Mouse (Mus musculus) MEL (cell line): Measurements from ENCODE around the gene Slc26a10. TPM values are rescaled to one million over a fixed set of nuclear protein-coding genes. Genes with fewer than 3 reads are reported as not detected.

Source experiments
- DNase-seq: peaks from one replicate; pipeline ENCODE4 v3.0.0; 2011; ENCODE audit warnings: low read depth, low spot score
- H3K27ac ChIP-seq: 2 replicates; pipeline ENCODE4 v1.5.1; 2012; ENCODE audit warnings: low read depth, mild to moderate bottlenecking, control low read depth, low read length, moderate library complexity; ENCODE audit not compliant: control insufficient read depth
- H3K27me3 ChIP-seq, 2 experiments: fragments of 150-350 bp in 1 of 2; sonication (generic) in 1 of 2; 2 replicates each; pipeline ENCODE4 v1.6.1; 2012; ENCODE audit warnings: low read length in 2 of 2, mild to moderate bottlenecking in 2 of 2, improper control_type of control experiment in 1 of 2, moderate library complexity in 1 of 2; ENCODE audit not compliant: insufficient read depth in 2 of 2, control insufficient read depth in 1 of 2
- H3K36me3 ChIP-seq, 2 experiments: 2 replicates each; pipeline ENCODE4 v1.6.1; 2012 to 2014; ENCODE audit warnings: low read length in 2 of 2, improper control_type of control experiment in 1 of 2, inconsistent platforms in 1 of 2, mild to moderate bottlenecking in 1 of 2; ENCODE audit not compliant: insufficient read depth in 2 of 2, control insufficient read depth in 1 of 2
- H3K4me1 ChIP-seq, 2 experiments: fragments of 150-350 bp in 1 of 2; sonication (generic) in 1 of 2; 2 replicates each; pipeline ENCODE4 v1.6.1; 2012; ENCODE audit warnings: low read length in 2 of 2, improper control_type of control experiment in 1 of 2, mild to moderate bottlenecking in 1 of 2; ENCODE audit not compliant: insufficient read depth in 2 of 2, control insufficient read depth in 1 of 2
- H3K4me3 ChIP-seq, 2 experiments: fragments of 150-350 bp in 1 of 2; sonication (generic) in 1 of 2; 2 replicates each; pipeline ENCODE4 v1.5.1; 2012; ENCODE audit warnings: low read depth in 2 of 2, low read length in 2 of 2, mild to moderate bottlenecking in 2 of 2, moderate library complexity in 2 of 2, control low read depth in 1 of 2, improper control_type of control experiment in 1 of 2; ENCODE audit not compliant: control insufficient read depth in 1 of 2, insufficient read depth in 1 of 2
- H3K79me2 ChIP-seq: 2 replicates; pipeline ENCODE4 v1.6.1; 2012; ENCODE audit warnings: mild to moderate bottlenecking, low read length, moderate library complexity; ENCODE audit not compliant: control insufficient read depth, poor library complexity, insufficient read depth
- H3K9ac ChIP-seq: 2 replicates; pipeline ENCODE4 v1.6.1; 2012; ENCODE audit warnings: low read depth, mild to moderate bottlenecking, control low read depth, low read length, moderate library complexity; ENCODE audit not compliant: control insufficient read depth, poor library complexity, severe bottlenecking
- H3K9me3 ChIP-seq: fragments of 150-350 bp; sonication (generic); replicated peaks from 2 replicates; pipeline ENCODE4 v1.6.1; 2012; ENCODE audit warnings: mild to moderate bottlenecking, low read length, improper control_type of control experiment, moderate library complexity; ENCODE audit not compliant: insufficient read depth
- BHLHE40 ChIP-seq: IDR thresholded peaks from 2 replicates; pipeline ENCODE4 v1.6.1; 2012; ENCODE audit warnings: low read depth, mild to moderate bottlenecking, inconsistent platforms, low read length, improper control_type of control experiment, borderline replicate concordance
- CHD2 ChIP-seq: IDR thresholded peaks from 2 replicates; pipeline ENCODE4 v1.6.1; 2011; ENCODE audit warnings: low read length, improper control_type of control experiment
- ELF1 ChIP-seq: IDR thresholded peaks from 2 replicates; pipeline ENCODE4 v1.6.1; 2014; ENCODE audit warnings: low read depth, mild to moderate bottlenecking, inconsistent platforms, low read length, improper control_type of control experiment, moderate library complexity
- EP300 ChIP-seq, 2 experiments: IDR thresholded peaks; 2 replicates each; pipeline ENCODE4 v1.6.1; 2011; ENCODE audit warnings: improper control_type of control experiment in 2 of 2, low read length in 2 of 2, low read depth in 1 of 2, mild to moderate bottlenecking in 1 of 2
- ETS1 ChIP-seq: IDR thresholded peaks from 2 replicates; pipeline ENCODE4 v1.6.1; 2012; ENCODE audit warnings: low read depth, mild to moderate bottlenecking, inconsistent platforms, low read length, improper control_type of control experiment, moderate library complexity
- GATA1 ChIP-seq: IDR thresholded peaks from 2 replicates; pipeline ENCODE4 v1.6.1; 2011; ENCODE audit warnings: low read depth, low read length, improper control_type of control experiment
- HCFC1 ChIP-seq: IDR thresholded peaks from 2 replicates; pipeline ENCODE4 v1.6.1; 2012; ENCODE audit warnings: low read depth, mild to moderate bottlenecking, inconsistent platforms, low read length, improper control_type of control experiment, moderate library complexity
- JUND ChIP-seq: IDR thresholded peaks from 2 replicates; pipeline ENCODE4 v1.6.1; 2011; ENCODE audit warnings: low read depth, mild to moderate bottlenecking, improper control_type of control experiment, low read length
- MAFK ChIP-seq: IDR thresholded peaks from 2 replicates; pipeline ENCODE4 v1.6.1; 2011; ENCODE audit warnings: low read depth, mild to moderate bottlenecking, low read length, improper control_type of control experiment, borderline replicate concordance
- MXI1 ChIP-seq: IDR thresholded peaks from 2 replicates; pipeline ENCODE4 v1.6.1; 2011; ENCODE audit warnings: mild to moderate bottlenecking, low read depth, low read length, improper control_type of control experiment
- MYB ChIP-seq: IDR thresholded peaks from 2 replicates; pipeline ENCODE4 v1.6.1; 2011; ENCODE audit warnings: mild to moderate bottlenecking, low read depth, low read length, improper control_type of control experiment
- NELFE ChIP-seq: IDR thresholded peaks from 2 replicates; pipeline ENCODE4 v1.6.1; 2011; ENCODE audit warnings: low read depth, low read length, improper control_type of control experiment
- POLR2A ChIP-seq, 2 experiments: IDR thresholded peaks; 2 replicates each; pipeline ENCODE4 v1.6.1; 2011 to 2012; ENCODE audit warnings: low read length in 2 of 2, mild to moderate bottlenecking in 2 of 2, control low read depth in 1 of 2, improper control_type of control experiment in 1 of 2, low read depth in 1 of 2, moderate library complexity in 1 of 2; ENCODE audit not compliant: control insufficient read depth in 1 of 2, insufficient read depth in 1 of 2, poor library complexity in 1 of 2
- POLR2AphosphoS2 ChIP-seq: IDR thresholded peaks from 2 replicates; pipeline ENCODE4 v1.6.1; 2011; ENCODE audit warnings: low read length, improper control_type of control experiment
- POLR2AphosphoS5 ChIP-seq: IDR thresholded peaks from 2 replicates; pipeline ENCODE4 v1.6.1; 2012; ENCODE audit warnings: low read depth, borderline replicate concordance, mild to moderate bottlenecking, inconsistent platforms, low read length, moderate library complexity, mixed read lengths
- RCOR1 ChIP-seq: IDR thresholded peaks from 2 replicates; pipeline ENCODE4 v1.6.1; 2012; ENCODE audit warnings: low read depth, mild to moderate bottlenecking, inconsistent platforms, low read length, improper control_type of control experiment
- SMC3 ChIP-seq: IDR thresholded peaks from 2 replicates; pipeline ENCODE4 v1.6.1; 2011; ENCODE audit warnings: low read depth, low read length, improper control_type of control experiment
- TAL1 ChIP-seq: IDR thresholded peaks from 2 replicates; pipeline ENCODE4 v1.6.1; 2012; ENCODE audit warnings: mild to moderate bottlenecking, inconsistent platforms, low read length, moderate library complexity, mixed read lengths
- TBP ChIP-seq: IDR thresholded peaks from 2 replicates; pipeline ENCODE4 v1.8.0; 2011; ENCODE audit warnings: low read depth, low read length, improper control_type of control experiment
- TCF12 ChIP-seq: IDR thresholded peaks from 2 replicates; pipeline ENCODE4 v1.6.1; 2014; ENCODE audit warnings: low read depth, mild to moderate bottlenecking, inconsistent platforms, low read length, improper control_type of control experiment, moderate library complexity
- USF1 ChIP-seq: IDR thresholded peaks from 2 replicates; pipeline ENCODE4 v1.6.1; 2014; ENCODE audit warnings: low read depth, mild to moderate bottlenecking, inconsistent platforms, low read length, improper control_type of control experiment, moderate library complexity
- USF2 ChIP-seq, 2 experiments: IDR thresholded peaks; 2 replicates each; pipeline ENCODE4 v1.6.1; 2011 to 2012; ENCODE audit warnings: improper control_type of control experiment in 2 of 2, low read length in 2 of 2, borderline replicate concordance in 1 of 2, inconsistent platforms in 1 of 2, low read depth in 1 of 2, mild to moderate bottlenecking in 1 of 2; ENCODE audit not compliant: insufficient read depth in 1 of 2
- ZKSCAN1 ChIP-seq: IDR thresholded peaks from 2 replicates; pipeline ENCODE4 v1.6.1; 2012; ENCODE audit warnings: low read depth, mild to moderate bottlenecking, inconsistent platforms, low read length, improper control_type of control experiment, moderate library complexity
- polyA plus RNA-seq, 2 experiments: library from polyadenylated mRNA; stranded (reverse) in 1 of 2; unstranded in 1 of 2; fragments of >175 nt in 1 of 2; fragments of >200 nt in 1 of 2; gene quantifications; 2 replicates each; pipeline versions ENCODE4 v1.2.1 to v1.2.4; 2012; ENCODE audit warnings: low replicate concordance in 2 of 2, low read depth in 1 of 2; ENCODE audit not compliant: insufficient read length in 2 of 2, insufficient read depth in 1 of 2, missing spikeins in 1 of 2
- total RNA-seq: library from RNA; depleted of rRNA; stranded (reverse); fragments of 300-350 nt; gene quantifications from 2 replicates; pipeline ENCODE4 v1.2.3, GENCODE M21; 2012

Slc26a10 gene
- total and polyA plus RNA-seq, 3 experiments: 1.1 to 1.3 TPM; not detected in 1

- Histone ChIP-seq H3K4me1 (peaks cover 2 to 10% of the 10 kb centered on the region in 2 experiments; a peak in 2 of 4 replicates), H3K4me3 (no peak overlapping the region), H3K36me3 (peaks cover 0 to 5% of the 10 kb centered on the region in 2 experiments; a peak in 2 of 4 replicates), H3K9ac (no peak overlapping the region), H3K9me3 (no peaks in the 10 kb centered on the region), H3K79me2 (no peaks in the 10 kb centered on the region), H3K27me3 (no peaks in the 10 kb centered on the region), H3K27ac (no peak overlapping the region)
- DNase-seq: no peak
- TF ChIP-seq SMC3 (no peak), RCOR1 (no peak), POLR2AphosphoS5 (no peak), MAFK (no peak), USF2 (IDR thresholded peaks at IDR 0.05; ENCODE audit: borderline replicate concordance in 1 of 2, insufficient read depth in 1 of 2, low read depth in 1 of 2, low read length in 2 of 2) (no peak), POLR2AphosphoS2 (no peak), TBP (no peak), TAL1 (no peak), MYB (no peak), USF1 (no peak), EP300 (IDR thresholded peaks at IDR 0.05; ENCODE audit: low read depth in 1 of 2, low read length in 2 of 2) (no peak), NELFE (no peak)
Observed at GRCm38 (mm10) chr10:127156511-127156910, 23.9 kb downstream of the Slc26a10 start.

- Histone ChIP-seq H3K27me3 (no peaks in the 10 kb centered on the region), H3K79me2 (no peaks in the 10 kb centered on the region), H3K9ac (no peak overlapping the region), H3K9me3 (no peaks in the 10 kb centered on the region), H3K36me3 (peaks cover 0 to 5% of the 10 kb centered on the region in 2 experiments; a peak in 2 of 4 replicates), H3K27ac (no peak overlapping the region), H3K4me3 (no peak overlapping the region), H3K4me1 (peaks cover 2 to 10% of the 10 kb centered on the region in 2 experiments; a peak in 2 of 4 replicates)
- TF ChIP-seq HCFC1 (no peak), POLR2AphosphoS5 (no peak), USF2 (IDR thresholded peaks at IDR 0.05; ENCODE audit: borderline replicate concordance in 1 of 2, insufficient read depth in 1 of 2, low read depth in 1 of 2, low read length in 2 of 2) (no peak), JUND (no peak), POLR2A (IDR thresholded peaks at IDR 0.05; ENCODE audit: control insufficient read depth in 1 of 2, insufficient read depth in 1 of 2, low read depth in 1 of 2, low read length in 2 of 2, poor library complexity in 1 of 2) (no peak), ELF1 (no peak), CHD2 (no peak), ETS1 (no peak), GATA1 (no peak), BHLHE40 (no peak), ZKSCAN1 (no peak), RCOR1 (no peak), TCF12 (no peak), POLR2AphosphoS2 (no peak), MXI1 (no peak), MYB (no peak), USF1 (no peak)
- no peak for DNase-seq
Observed at GRCm38 (mm10) chr10:127156089-127156488, 24.4 kb downstream of the Slc26a10 start.
